Mouse (Mus musculus) adrenal gland (tissue): ENCODE results near the gene Nsd1.
"Not testable (repeated sequence)": the region's sequence is repeated elsewhere in the genome, so short reads cannot be mapped to it uniquely, and the experiment has no call there.

ENCODE experiments used
- intact Hi-C: fragments of 180-260 bp; cut with DNase I; formaldehyde crosslinking; loops from one replicate; pipeline ENCODE4 v1.15.1; 2025
- long read RNA-seq, 2 experiments: library from polyadenylated mRNA; unstranded; transcript quantifications; one replicate each; pipeline ENCODE4 v2.0.0; 2020; ENCODE audit warnings: borderline replicate concordance in 1 of 2; ENCODE audit not compliant: insufficient replicate concordance in 1 of 2

Nsd1 gene
- long read RNA-seq, experiment 1, partial matches to known transcripts: 8 of 24 reads
- long read RNA-seq, experiment 1, other reads (novel, unspliced or antisense): 15 of 24 reads
- long read RNA-seq, experiment 2, partial matches to known transcripts: 16 of 31 reads
- long read RNA-seq, experiment 2, other reads (novel, unspliced or antisense): 14 of 31 reads

DNA sequence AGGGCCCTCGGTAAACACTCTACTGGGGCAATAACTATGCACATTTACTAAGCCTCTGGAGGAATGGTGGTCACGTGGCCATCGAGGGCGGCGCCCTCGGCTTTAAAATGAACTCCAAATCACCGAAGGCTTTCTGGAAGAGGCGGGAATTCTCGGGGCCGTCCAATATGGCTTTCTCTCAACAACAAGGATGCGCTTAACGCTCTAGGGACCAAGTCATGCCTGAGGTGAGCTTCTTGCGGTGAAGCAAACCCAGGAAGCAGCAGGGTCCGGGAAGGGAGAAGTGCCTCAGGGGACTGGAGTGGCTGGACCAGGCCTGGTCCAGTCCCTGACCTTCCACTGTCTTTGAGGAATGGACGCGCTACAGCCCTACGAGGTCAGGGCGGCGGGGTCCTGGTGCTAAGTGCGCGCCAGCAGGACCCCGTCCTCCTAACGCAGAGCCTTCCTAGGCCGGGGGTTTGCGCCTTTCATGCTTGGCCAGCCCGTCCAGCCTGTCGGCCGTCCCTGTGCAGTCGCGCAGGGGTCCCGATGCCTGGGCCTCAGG lies at the start of gene Nsd1:
TSS of gene Nsd1 (plus strand) at position 134 of the 544 bp plus-strand sequence.
- intact Hi-C loops: no loop called here

DNA sequence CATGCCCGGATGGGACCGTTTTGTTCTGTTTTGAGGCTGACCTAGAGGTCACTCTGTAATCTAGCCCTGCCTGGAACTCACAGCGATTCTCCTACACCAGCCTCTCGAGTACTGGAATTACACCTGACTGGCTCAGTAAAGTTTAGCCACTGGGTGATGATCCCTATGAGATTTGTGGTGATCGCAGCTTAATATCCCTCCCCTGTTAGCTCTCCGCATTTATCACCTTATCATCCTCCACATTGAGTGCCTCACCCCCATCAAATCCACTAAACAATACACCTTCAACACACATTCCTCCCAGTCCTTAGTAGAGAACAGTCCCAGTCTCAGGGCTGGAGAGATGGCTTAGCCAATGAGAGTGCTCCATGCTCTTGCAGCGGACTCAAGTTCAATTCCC lies 47.2 kb upstream of the Nsd1 start:
- intact Hi-C loops: no loop called here

DNA sequence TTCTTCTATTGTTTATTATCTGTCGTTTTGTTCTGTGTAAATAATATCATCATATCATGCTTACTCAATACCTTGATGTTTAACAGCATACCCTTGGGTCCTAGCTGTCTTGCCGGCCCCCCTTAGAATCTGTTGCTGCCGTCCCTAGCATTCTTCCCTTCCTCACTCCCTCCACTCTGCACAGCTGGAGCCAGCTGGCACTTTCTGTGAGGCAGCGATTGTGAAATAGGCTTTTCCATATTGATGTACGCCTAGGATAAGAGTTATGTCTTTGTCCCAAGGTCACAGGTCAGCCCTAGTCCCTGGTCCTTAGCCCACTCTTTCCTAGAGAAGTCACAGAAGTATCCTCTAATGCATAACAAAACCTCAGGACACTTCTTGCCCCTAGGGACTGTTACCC lies 46.0 kb upstream of the Nsd1 start:
- intact Hi-C loops: no loop called here

DNA sequence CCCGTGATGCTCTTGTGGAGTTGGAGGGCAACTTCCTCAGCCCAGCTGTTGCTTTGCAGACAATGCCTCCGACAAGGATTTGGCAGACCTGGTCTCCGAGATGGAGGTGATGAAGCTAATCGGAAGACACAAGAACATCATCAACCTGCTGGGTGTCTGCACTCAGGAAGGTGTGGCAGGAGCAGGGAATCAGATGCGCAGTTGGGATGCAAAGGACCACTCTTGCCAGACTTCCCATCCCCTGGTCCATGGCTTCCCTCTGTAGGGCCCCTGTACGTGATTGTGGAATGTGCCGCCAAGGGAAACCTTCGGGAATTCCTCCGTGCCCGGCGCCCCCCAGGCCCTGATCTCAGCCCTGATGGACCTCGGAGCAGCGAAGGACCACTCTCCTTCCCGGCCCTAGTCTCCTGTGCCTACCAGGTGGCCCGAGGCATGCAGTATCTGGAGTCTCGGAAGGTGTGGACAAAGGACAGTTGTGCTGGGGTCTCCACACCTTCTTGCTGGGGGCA lies 43.7 kb upstream of the Nsd1 start:
- intact Hi-C loops: no loop called here

DNA sequence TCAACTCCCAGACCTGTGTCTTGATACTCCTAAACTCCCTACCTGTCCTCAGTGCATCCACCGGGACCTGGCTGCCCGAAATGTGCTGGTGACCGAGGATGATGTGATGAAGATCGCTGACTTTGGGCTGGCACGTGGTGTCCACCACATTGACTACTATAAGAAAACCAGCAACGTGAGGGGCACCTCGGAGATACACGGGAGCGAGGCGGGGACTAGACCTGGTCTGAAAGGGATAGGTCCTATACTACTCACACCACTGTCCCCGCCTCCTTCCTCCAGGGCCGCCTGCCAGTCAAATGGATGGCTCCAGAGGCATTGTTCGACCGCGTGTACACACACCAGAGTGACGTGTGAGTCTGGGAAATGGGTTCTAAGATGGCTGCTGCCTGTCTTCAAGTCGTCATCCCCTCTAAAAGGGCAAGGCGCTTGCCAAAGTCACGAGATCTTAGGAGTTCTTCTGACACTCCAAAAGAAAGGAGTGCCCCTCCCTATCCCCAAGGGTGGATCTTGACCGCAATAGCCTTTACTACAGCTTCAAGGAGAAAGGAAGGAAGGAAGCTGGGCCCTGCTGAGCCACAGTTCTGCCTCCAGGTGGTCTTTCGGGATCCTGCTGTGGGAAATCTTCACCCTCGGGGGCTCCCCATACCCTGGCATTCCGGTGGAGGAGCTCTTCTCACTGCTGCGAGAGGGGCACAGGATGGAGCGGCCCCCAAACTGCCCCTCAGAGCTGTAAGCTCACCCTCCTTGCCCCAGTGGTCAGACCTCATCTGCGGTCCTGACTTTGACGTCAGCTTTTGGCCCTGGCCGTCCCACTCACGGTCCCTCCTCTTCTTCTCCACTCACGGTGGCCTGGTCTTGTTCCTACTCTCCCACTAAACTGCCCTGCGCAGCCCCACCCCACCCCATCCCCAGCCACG lies 42.5 kb upstream of the Nsd1 start:
- intact Hi-C loops: no loop called here

DNA sequence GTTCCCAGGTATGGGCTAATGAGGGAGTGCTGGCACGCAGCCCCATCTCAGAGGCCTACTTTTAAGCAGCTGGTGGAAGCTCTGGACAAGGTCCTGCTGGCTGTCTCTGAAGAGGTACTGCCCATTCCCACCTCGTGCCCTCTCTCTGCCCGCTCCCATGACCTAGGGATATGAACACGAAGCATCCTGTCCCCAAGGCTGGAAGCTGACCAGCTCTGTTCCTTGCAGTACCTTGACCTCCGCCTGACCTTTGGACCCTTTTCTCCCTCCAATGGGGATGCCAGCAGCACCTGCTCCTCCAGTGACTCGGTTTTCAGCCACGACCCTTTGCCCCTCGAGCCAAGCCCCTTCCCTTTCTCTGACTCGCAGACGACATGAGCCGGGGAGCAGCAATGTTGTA lies 41.8 kb upstream of the Nsd1 start:
- intact Hi-C loops: no loop called here

DNA sequence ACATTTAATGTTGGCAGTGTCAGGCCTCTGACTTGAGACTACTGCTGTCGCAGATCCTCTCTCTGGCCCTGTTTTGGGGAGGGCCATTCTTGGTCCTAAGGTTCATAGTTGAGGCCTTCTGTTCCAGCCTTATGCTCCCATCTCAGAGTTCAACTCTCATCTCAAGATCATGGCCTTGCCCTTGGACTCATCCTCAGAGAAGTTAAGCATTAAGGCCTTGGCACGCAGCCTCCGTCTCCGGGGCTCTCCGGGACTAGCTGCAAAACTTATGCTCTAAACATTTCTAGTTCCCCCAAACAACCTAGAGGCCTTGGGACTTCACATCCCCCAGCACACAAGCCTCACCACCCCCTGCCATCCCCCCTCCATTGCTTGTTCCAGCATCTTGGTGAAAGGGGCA lies 41.3 kb upstream of the Nsd1 start:
- intact Hi-C loops: no loop called here

DNA sequence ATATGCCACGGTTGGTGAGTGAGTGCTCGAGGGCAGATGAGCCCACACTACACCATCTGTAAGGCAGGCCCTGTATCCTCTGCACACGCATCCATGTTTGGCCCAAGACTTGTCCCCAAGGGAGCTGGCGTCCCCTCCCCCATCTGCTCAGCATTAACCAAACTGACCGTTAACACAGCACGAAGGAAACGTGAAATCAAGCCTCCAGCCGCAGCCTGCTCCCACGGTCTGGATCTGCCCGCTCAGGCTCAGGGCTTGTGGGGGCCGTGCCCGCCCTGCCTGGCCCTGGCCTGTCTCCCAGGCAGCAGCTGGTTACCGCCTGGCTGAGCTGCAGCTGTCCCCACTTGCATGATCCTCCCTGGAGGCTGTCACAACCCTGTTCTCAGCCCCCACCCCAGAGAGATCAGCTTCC lies 40.6 kb upstream of the Nsd1 start:
- intact Hi-C loops: no loop called here

DNA sequence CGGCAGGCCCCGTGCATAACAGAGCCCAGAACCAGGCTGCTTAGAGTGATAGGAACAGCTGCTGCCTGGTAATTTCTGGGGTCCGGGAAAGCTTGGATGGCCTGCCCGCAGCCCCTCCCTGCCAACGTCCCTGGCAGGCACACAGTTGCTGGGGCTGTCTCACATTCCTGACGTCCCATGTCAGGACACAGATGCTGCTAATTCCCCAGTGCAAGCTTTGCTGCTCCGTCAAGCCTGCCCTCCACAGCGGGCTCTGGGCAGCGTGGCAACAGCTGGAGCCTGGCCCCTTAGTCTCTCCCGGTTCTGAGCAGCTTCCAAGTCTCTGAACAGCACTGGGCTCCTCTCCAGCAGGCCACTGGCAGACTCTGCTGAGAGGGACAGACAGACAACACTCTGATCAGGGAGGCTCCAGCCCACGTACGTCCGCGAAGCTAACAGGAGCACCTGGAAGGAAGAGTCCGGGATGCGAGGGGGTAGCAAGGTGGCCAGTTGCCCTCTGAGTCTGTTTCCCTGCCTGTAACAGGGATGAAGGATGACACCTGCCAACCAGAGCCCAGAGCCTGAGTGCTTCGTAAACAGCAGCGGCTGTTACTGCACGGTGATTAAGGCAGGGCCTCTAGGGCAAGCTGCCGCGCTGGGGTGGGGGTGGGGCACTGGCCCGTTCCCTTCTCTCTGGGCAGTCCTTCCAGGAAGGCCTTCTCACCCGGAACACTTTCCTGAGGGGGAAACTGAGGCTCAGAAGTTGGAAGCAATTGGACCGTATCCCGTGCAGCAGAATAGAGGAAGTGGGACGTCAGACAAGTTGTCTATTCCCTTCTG lies 37.9 kb upstream of the Nsd1 start:
- intact Hi-C loops: no loop called here

DNA sequence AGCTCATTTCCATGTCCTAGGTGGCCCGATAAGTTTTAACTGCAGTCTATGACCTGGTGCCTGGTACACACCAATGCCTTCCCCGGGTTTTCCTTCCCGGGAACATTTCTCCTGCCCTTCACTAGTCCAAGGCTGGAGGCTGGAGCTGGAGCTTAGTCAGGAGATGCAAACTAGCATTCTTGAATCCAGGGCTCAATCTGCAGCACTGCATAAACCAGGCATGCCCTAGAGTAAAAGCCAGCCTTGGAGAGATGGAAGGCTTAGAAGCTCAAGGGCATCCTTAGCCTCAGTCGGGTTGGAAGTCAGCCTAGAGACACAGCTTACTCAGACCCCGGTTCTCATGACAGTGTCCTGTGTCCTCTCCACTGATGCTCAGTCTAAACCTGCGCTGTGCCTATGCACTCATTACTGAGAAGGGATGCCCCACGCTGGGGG lies 37.2 kb upstream of the Nsd1 start:
- intact Hi-C loops: no loop called here

DNA sequence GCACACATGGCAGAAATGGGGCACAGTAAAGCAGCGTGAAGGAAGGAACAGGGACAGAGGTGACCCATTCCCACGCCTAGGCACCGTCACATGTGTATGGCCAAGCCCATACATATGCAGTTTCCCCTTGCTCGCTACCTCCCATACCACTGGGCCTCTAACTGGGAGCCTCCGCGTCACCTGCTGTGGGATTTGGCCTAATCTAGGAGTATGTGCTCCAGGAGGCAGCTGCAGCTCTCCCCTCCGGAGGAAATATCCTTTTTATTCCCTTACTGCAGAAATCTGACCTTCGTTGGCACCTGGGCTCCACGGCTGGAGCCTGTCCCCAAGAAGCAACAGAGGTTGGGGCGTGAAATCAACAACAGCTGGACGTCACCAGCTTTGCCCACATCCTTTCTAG lies 35.2 kb upstream of the Nsd1 start:
- intact Hi-C loops: no loop called here

DNA sequence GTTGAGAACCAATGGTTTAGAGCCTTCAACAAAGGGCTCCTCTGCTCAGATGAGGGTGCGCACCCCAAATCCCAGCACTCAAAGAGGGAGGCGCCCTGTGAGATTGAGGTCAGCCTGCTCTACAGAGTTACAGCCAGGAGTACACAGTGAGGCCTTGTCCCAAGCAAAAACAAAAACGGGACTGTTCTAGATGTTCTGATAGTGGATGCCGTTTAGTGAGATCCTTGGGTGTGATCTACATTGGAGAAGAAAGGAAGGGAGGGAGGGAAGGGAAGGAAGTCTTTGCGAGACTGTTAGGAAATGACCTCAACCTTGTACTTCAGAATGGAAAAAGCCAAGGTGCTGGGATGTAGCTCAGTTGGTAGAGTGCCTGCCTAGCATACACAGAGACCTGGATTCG lies 33.3 kb upstream of the Nsd1 start:
- intact Hi-C loops: loop anchor here (5.0 kb wide), 2 partner anchors 39 to 69 kb away; partner anchors contain the start of gene Zfp346

DNA sequence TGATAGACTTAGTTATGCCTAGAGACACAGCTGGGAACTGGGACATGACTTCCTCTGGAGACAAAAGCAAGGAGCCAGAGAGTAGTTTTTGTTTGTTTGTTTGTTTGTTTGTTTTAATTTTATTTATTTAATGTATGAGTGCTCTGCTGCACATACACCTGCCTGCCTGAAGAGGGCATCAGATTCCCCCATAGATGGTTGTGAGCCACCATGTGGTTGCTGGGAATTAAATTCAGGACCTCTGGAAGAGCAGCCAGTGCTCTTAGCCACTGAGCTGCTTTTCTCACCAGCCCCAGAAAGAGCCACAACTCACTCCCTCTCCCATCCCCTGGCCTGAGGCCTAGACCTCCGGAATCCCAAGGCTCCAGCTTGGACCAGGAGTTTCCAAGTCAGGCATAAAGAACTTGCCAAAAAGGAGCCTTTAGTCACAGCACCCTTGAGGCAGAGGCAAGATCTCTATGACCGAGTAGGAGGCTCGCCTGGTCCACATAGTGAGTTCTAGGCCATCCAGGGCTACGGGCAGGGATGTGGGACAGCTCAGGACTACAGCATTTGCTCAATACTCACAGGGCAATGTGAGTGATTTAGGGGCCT lies 31.6 kb upstream of the Nsd1 start:
- intact Hi-C loops: loop anchor here (2.0 to 5.0 kb wide), 3 partner anchors 41 to 379 kb away; partner anchors contain the start of gene Zfp346

DNA sequence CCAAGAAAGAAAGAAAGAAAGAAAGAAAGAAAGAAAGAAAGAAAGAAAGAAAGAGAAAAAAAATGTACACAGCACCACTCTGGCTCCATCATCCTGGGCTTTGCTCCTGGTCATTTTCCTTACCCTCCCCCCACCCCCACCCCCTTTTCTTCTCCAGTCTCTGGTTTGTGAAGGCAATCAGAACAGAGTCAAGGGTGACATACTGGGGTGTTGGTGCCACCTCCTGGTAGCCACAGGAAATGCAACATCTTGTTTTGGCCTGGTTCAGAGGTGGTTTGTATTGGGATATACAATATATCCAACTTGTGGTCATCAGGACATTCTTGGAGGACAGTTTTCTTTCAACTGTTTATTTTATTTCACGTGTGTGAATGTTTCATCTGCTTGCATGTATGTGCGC lies 31.0 kb upstream of the Nsd1 start:
- intact Hi-C loops: loop anchor here (2.0 to 5.0 kb wide), 3 partner anchors 41 to 380 kb away; partner anchors contain the start of gene Zfp346

DNA sequence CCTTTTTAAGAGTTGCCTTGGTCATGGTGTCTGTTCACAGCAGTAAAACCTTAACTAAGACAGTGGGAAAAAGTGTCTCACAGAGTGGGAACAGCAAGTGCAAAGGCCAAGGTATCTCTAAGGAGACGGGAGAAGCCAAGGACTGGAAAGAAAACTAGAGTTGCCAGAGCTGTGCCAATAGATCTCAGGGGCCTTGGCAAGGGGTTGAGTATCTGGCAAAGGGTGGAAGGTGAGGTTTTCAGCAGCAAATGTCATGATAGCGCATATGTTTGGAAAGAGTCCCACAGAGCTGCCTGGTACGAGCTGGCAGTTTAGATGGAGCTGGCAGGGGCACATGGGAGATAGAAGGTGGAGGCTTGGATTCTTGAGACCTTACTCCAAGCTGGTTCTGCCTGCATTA lies 30.0 kb upstream of the Nsd1 start:
- intact Hi-C loops: loop anchor here (2.0 to 5.0 kb wide), 3 partner anchors 42 to 381 kb away; partner anchors contain the start of gene Zfp346

DNA sequence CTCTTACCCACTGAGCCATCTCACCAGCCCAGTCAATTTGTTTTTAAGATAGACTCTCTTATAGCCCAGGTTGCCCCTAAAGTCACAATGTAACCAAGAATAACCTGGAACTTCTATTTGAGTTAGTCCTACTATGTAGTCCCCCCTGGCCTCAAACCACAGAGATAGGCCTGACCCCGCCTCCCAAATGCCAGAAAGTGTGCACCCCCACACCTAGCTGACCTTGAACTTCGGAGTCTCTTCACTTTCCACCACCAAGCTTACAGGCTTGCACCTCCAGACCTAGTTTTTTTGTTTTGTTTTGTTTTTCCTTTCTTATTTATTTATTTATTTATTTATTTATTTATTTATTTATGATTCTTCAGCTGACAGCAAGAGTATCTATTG lies 27.8 kb upstream of the Nsd1 start:
- intact Hi-C loops: loop anchor here (5.0 kb wide), 1 partner anchor 46 kb away; no protein-coding TSS in a partner anchor

DNA sequence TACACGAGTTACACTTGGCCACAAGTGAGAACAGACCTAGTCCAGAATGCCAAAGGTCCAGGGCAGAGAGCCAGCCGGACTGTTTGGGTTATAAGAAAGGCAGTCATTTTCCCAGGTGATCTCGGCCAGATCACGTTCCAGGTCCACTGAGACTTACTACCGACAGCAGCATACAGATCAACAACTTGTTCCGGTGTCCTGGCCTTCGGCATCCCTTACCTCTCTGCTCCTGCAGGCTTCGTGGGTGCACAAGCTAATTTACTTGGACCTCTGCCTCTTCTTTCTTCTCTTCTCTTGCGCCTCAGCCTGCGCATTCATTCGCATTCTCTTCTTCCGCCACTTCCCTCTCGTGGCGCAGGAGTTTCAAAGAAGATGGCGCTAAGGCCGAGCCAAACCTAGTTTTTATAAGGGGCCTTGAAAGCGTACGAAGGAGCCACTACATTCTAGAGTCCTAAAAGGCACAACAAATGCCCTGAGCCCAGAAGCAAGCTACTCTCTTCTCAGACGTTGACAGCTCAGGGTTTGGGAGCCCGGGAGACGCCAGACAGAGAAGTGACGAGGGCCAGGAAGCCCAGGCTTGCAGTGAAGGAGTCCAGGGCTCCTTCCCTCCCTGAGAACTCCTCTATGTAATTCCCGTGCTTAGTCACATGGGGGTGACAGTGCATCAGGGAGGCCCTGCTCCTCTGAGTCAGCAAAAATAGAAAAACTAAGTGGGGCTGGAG lies 27.2 kb upstream of the Nsd1 start:
- intact Hi-C loops: loop anchor here (5.0 kb wide), 1 partner anchor 45 kb away; no protein-coding TSS in a partner anchor

DNA sequence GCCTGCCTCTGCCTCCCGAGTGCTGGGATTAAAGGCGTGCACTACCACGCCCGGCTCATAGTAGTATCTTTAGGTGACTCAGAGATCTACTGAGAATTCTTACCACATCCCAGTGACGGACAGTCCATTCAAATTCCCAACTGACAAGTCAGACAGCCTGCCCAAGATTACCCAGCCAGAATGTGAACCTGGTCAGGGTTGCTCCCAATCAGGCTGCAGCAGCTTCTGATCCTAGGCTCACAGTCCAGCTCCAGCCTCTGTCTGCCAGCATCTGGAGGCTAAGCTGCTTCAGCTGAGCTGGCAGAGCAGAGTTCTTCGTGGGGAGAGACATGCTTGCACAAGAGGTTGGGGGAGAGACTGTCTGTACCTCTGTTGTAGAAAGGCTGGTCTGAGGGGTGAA lies 26.2 kb upstream of the Nsd1 start:
- intact Hi-C loops: loop anchor here (5.0 kb wide), 1 partner anchor 44 kb away; no protein-coding TSS in a partner anchor

DNA sequence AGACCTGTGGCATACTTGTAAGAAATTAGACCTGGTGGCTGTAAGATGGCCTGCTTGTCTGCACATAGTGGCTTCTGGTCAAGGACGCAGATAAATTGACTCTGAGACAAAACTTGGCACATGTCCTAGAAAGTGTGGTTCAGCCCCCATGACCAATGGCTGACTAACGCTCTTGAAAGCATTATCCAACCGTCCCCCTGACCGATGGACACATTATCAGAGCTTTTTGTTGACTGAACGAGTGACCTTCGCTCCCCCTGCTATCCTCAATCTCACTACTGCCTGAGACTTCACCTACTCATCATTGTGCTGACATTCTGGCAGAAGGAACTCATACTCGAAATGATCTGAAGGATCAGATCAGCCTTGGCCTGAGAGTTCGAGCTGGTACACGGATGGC lies 22.5 kb upstream of the Nsd1 start:
- intact Hi-C loops: not testable (repeated sequence)
